Mouse (Mus musculus) lung, embryonic 14.5 days (tissue): ENCODE measurements around the gene Sypl. TPM values are rescaled to one million over a fixed set of nuclear protein-coding genes. Genes with fewer than 3 reads are reported as not detected.

Source experiments
- ATAC-seq: fragments of 200-750 bp; cut with Nextera tagmentation; 2 replicates; pipeline ENCODE4 v1.8.0; 2017; ENCODE audit warnings: mild to moderate bottlenecking, moderate TSS enrichment, moderate library complexity; ENCODE audit not compliant: insufficient read depth
- DNase-seq: peaks from one replicate; pipeline ENCODE4 v3.0.0-alpha.2; 2015
- H3K27ac ChIP-seq: fragments of 300-500 bp; sonication (generic); 2 replicates; pipeline ENCODE4 v1.5.1; 2014; ENCODE audit warnings: low read depth, mild to moderate bottlenecking, moderate library complexity
- H3K27me3 ChIP-seq: fragments of 300-500 bp; sonication (generic); 2 replicates; pipeline ENCODE4 v1.6.1; 2014; ENCODE audit warnings: low read length, control low read depth; ENCODE audit not compliant: insufficient read depth
- H3K36me3 ChIP-seq: fragments of 300-500 bp; sonication (generic); 2 replicates; pipeline ENCODE4 v1.6.1; 2014; ENCODE audit warnings: control low read depth; ENCODE audit not compliant: insufficient read depth
- H3K4me1 ChIP-seq: fragments of 300-500 bp; sonication (generic); 2 replicates; pipeline ENCODE4 v1.6.1; 2014; ENCODE audit warnings: antibody characterized with exemption, control low read depth; ENCODE audit not compliant: insufficient read depth
- H3K4me2 ChIP-seq: fragments of 300-500 bp; sonication (generic); 2 replicates; pipeline ENCODE4 v1.6.1; 2014; ENCODE audit warnings: mild to moderate bottlenecking
- H3K4me3 ChIP-seq: fragments of 300-500 bp; sonication (generic); 2 replicates; pipeline ENCODE4 v1.5.1; 2014; ENCODE audit warnings: low read depth, low read length
- H3K9ac ChIP-seq: fragments of 300-500 bp; sonication (generic); 2 replicates; pipeline ENCODE4 v1.6.1; 2014
- H3K9me3 ChIP-seq: fragments of 300-500 bp; sonication (generic); 2 replicates; pipeline ENCODE4 v1.6.1; 2016; ENCODE audit warnings: low read depth, low read length, control low read depth
- CTCF ChIP-seq: IDR thresholded peaks from 2 replicates; pipeline ENCODE4 v1.5.1; 2016; ENCODE audit warnings: antibody characterized with exemption, low read depth
- WGBS: fragments of 180-500 bp; shearing (Covaris S2); extraction: QIAGEN DNeasy Blood & Tissue Kit; methylation state at CpG from one replicate; pipeline ENCODE4 v1.1.7; 2014; 5-methylcytosine and 5-hydroxymethylcytosine counted together
- polyA plus RNA-seq: library from polyadenylated mRNA; unstranded; fragments of >200 nt; fragmentation: Nextera tagmentation; extraction: Ambion mirVana; gene quantifications from 2 replicates; pipeline ENCODE4 v1.2.1, GENCODE M21; 2014

Sypl gene
- polyA plus RNA-seq, 1 experiment from 2014 or later: 133 TPM

DNA sequence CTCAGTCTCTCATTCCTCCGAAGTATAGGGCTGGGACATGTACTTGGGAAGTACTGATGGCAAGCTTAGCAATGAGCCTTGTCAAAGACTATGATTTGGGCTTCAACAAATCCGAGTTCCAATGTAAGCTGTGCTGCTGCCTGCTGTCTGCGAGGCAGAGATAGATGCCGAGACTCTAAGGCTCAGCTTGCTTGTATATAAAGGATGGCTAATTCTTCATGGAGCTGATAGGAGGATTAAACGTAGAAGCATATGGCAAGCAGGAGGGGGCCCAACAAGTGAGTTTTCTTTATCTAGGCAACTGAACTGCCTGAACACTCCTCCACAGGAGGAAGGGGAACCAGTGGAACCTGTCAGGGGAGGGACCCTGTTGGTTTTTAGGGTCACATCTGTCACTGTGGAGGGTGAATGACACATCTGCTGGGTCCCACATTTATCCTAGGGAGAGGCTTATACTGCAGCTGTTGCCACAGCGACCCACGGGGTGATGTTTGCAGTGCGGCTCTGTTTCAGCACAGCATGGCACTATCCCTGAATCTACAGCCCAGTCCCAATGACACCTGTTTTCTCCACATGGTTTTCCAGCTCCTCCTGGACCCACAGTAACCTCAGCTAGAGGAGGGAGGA is 49.8 kb downstream of the Sypl start:
- Histone ChIP-seq H3K9ac (no peak overlapping the region), H3K27me3 (no peaks in the 10 kb centered on the region), H3K4me2 (no peak overlapping the region), H3K27ac (no peak overlapping the region), H3K4me1 (peaks cover 5% of the 10 kb centered on the region; the same call in 1 of the 2 replicates), H3K4me3 (no peak overlapping the region), H3K36me3 (no peaks in the 10 kb centered on the region), H3K9me3 (no peaks in the 10 kb centered on the region)
- 45% methylated on average over 8 of the region's 8 CpGs for WGBS
- TF ChIP-seq CTCF: no peak
- DNase-seq (no peak), ATAC-seq (no peak)

DNA sequence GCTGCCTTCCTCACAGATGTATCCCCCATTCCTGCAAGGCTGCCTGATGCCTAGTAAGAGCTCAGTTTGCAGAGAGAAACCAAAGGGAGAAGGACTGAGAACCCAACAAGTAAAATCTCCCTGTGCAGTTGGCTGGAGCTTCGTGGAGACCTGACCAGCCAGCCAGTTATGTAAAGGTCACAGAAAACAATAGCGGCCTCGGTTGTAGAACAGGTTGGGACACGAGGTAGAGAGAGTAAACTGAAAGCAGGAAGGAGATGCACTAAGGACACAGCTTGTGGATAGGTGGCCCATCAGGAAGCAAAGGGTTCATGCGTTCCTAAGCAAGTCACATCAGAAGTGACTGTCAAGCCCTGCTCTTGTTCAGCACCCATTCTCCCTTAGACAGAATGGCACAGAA is 52.2 kb downstream of the Sypl start:
- Histone ChIP-seq H3K9me3 (no peaks in the 10 kb centered on the region), H3K27ac (no peak overlapping the region), H3K9ac (no peak overlapping the region), H3K36me3 (no peaks in the 10 kb centered on the region), H3K27me3 (no peaks in the 10 kb centered on the region), H3K4me2 (no peak overlapping the region), H3K4me1 (peaks cover 6% of the 10 kb centered on the region; the same call in 1 of the 2 replicates), H3K4me3 (no peak overlapping the region)
- TF ChIP-seq CTCF: no peak
- 56% methylated on average over 5 of the region's 5 CpGs for WGBS
- ATAC-seq (no peak), DNase-seq (no peak)

DNA sequence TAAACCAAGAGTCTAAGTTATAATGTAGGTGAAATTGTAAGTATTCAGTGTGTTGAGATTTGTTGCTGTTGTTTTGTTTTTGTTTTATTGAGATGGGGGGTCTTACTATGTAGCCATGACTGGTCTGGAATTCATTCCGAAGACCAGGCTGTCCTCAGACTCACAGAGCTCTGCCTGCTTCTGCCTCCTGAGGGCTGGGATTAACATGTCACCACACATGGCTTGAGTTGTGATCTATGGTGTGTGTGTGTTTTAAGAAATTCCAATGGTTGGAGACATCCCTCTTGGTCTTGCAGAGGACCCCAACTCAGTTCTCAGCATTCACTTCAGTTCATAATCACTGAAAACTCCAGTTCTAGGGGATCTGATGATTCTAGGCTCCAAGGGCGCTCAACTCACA is 53.5 kb downstream of the Sypl start:
- no peak overlapping the region for H3K4me2 ChIP-seq
- no peak overlapping the region for H3K4me3 ChIP-seq
- H3K9ac ChIP-seq: no peak overlapping the region
- no peak for TF ChIP-seq CTCF
- WGBS: 87% methylated on average over 2 of the region's 2 CpGs
- no peak overlapping the region for H3K27ac ChIP-seq
- H3K27me3 ChIP-seq: no peaks in the 10 kb centered on the region
- H3K9me3 ChIP-seq: no peaks in the 10 kb centered on the region
- no peak for DNase-seq
- no peak for ATAC-seq
- H3K36me3 ChIP-seq: no peaks in the 10 kb centered on the region
- H3K4me1 ChIP-seq: peaks cover 6% of the 10 kb centered on the region; the same call in 1 of the 2 replicates

DNA sequence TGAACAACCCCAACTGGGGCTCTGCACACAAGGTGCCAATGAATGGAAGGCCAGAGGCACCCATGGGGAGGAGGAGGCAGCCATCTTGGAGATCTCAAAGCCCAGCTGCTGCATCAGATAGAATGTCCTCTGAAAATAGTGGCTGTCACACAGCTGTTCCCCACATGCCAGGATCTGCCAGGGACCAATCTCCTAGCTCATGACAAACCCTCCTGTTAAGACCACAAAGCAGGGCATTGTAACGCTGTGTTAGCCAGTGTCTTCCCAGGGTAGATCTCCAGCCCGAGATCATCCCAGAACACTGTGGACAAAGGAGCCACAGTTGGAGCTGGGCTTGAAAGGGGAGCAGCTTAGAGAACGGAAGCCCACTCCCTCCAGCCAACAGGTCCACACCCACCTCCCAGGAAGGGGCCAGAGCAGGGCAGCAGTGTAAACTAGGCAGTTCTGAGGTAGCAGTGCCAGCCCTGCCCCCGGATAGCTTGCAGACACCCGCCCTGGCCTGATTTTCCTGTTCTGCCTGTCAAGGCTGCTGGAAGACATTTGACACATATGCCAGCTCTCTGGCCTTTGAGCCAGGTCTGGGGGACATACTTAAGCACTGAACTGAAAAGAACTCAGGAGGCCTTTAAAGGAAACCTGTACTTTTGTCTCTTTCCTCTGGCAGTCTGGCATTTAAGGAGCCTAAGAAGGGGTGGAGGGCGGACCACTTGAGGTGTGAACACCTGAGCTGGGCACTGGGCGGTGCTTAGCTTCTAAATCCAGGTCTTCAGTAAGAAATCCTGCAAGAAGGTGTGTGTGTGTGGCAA is 54.8 kb downstream of the Sypl start:
- DNase-seq: peak; percentile 73
- WGBS: 43% methylated on average over 7 of the region's 7 CpGs
- Histone ChIP-seq H3K36me3 (no peaks in the 10 kb centered on the region), H3K27me3 (no peaks in the 10 kb centered on the region), H3K4me2 (no peak overlapping the region), H3K9me3 (no peaks in the 10 kb centered on the region), H3K27ac (peak overlapping the region; percentile 76), H3K4me1 (peaks cover 6% of the 10 kb centered on the region; the same call in 1 of the 2 replicates), H3K4me3 (no peak overlapping the region), H3K9ac (no peak overlapping the region)
- no peak for TF ChIP-seq CTCF
- ATAC-seq: peak; percentile 87

DNA sequence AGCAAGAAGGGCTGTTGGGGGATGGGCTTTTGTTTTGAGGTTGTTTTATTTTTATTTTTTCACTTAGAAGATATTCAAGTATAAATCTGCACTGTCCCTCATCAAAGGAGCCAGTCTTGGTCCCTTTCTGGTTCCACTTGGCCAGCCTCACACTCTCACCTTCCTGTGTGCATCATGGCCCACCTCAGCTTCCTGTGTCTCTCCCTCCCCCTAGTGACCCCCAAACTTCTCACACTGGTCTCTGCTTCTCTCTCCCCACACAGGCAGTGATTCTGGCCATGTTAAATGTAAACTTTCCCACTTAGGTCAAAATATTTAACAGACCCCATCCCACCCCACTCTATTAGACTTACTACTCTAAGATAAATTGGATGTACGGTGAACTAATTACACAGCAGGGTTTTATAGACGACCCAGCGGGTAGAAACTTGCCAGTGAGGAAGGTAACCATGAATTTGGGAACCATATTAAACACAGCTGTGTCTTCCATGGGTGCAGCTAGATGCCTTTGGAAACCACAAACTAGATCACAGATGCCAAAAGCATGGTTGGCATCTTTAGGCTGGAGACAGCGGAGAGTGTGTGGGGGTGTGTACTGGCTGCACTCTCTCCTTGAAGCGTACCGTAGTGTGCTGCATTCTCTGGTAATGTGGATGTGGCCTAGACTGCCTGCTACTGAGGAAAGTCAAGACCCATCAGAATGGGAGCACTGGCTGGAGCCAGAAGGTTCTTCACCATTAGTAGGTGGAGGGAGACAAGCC is 55.7 kb downstream of the Sypl start:
- H3K9me3 ChIP-seq: no peaks in the 10 kb centered on the region
- no peaks in the 10 kb centered on the region for H3K27me3 ChIP-seq
- ATAC-seq: no peak
- no peak overlapping the region for H3K4me3 ChIP-seq
- no peak overlapping the region for H3K4me2 ChIP-seq
- 78% methylated on average over 6 of the region's 6 CpGs for WGBS
- H3K9ac ChIP-seq: no peak overlapping the region
- peaks cover 6% of the 10 kb centered on the region; the same call in 1 of the 2 replicates for H3K4me1 ChIP-seq
- H3K36me3 ChIP-seq: no peaks in the 10 kb centered on the region
- TF ChIP-seq CTCF: no peak
- DNase-seq: no peak
- H3K27ac ChIP-seq: peak overlapping the region; percentile 76

DNA sequence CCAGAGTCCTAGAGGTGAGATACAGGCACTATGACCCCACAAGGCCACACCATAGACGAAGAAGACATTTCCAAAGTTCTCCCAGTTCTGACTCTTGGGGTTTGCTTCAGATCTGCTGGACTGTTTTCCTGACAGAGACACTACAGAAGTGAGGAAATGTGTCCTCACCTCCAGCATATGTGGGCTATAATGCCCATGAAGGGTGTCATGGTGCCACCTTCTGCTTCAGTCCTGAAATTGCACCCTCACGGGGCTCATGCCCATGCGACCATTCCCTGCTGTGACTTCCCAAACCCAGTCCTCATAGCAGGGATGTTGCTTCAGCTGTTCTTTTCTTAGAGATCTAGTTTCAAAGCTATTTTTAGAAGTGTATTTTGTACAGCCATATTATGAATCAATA is 56.3 kb downstream of the Sypl start:
- Histone ChIP-seq H3K9ac (no peak overlapping the region), H3K9me3 (no peaks in the 10 kb centered on the region), H3K27ac (no peak overlapping the region), H3K4me2 (no peak overlapping the region), H3K4me1 (peaks cover 6% of the 10 kb centered on the region; the same call in 1 of the 2 replicates), H3K36me3 (no peaks in the 10 kb centered on the region), H3K27me3 (no peaks in the 10 kb centered on the region), H3K4me3 (no peak overlapping the region)
- DNase-seq (peak; percentile 72), ATAC-seq (peak; percentile 45)
- peak; percentile 79 for TF ChIP-seq CTCF
- WGBS: 33% methylated on average over 3 of the region's 3 CpGs
